Mouse (Mus musculus): ENCODE data around the gene Ciart. TPM values are rescaled to one million over a fixed set of nuclear protein-coding genes. Genes with fewer than 3 reads are reported as not detected.
A peak's percentile ranks its signal among the peaks of the same experiment; 100 is the strongest.
"Not testable (repeated sequence)": the region's sequence is repeated elsewhere in the genome, so short reads cannot be mapped to it uniquely, and the experiment has no call there.

Gene Ciart
- polyA plus RNA-seq, 1 experiment from 2014 or later, result 3.9 TPM

DNA sequence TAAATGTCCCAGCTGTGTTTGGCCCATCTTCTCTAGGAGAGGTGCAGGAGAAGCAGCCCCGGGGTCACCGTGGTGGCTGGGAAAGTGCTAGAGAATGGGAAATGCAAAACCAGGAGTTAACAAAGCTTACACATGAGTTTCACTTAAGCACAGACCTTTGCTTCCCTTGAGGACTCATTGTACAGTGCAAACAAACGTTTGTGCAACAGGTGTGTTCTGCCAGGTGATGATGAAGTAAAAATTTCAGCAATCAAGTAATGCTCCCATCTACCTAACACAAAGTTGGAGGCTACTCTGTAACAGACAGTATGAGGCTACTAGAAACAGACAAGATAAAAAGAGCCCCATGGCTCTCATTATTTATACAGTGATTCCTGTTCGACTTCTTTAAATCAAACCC lies 3.0 kb downstream of the Ciart start:
- no peak overlapping the region for H3K27ac ChIP-seq (replicated peaks)
- ATAC-seq (ENCODE audit: low read depth), result no peak
- H3K4me3 ChIP-seq, result no peak overlapping the region
- no peak overlapping the region for H3K4me2 ChIP-seq
- H3K27me3 ChIP-seq, result no peaks in the 10 kb centered on the region
- peaks cover 19% of the 10 kb centered on the region for H3K4me1 ChIP-seq (replicated peaks)
- no peaks in the 10 kb centered on the region for H3K9me3 ChIP-seq
- no peaks in the 10 kb centered on the region for H3K36me3 ChIP-seq
- no peak overlapping the region for H3K9ac ChIP-seq
- 91% methylated on average over 4 of the region's 4 CpGs for WGBS

DNA sequence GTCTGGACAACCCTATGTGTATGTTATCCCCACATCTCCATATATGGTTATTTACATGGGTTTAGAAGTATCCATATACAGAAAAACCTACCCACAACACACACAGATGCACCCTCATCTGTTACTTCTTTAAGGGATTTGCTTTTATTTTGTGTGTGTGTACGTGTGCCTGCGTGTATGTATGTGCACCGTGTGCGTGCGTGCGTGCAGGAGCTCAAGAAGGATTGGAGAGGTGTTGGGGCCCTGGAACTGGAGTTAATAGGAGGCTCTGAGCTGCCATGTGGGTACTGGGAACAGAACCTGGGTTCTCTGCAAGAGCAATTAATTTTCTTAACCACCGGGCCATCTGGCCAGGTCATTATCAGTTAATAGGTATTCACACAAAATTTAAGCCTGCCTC lies 10.0 kb downstream of the Ciart start:
- no peak for ATAC-seq (ENCODE audit: low read depth)
- Histone ChIP-seq H3K36me3 (peaks cover 23% of the 10 kb centered on the region), H3K4me3 (peak overlapping the region; percentile 79), H3K9me3 (no peaks in the 10 kb centered on the region), H3K27ac (replicated peaks) (no peak overlapping the region), H3K4me1 (replicated peaks) (peaks cover 25% of the 10 kb centered on the region), H3K9ac (peak overlapping the region; percentile 84), H3K4me2 (peak overlapping the region; percentile 88), H3K27me3 (no peaks in the 10 kb centered on the region)
- WGBS, result 78% methylated on average over 7 of the region's 7 CpGs

DNA sequence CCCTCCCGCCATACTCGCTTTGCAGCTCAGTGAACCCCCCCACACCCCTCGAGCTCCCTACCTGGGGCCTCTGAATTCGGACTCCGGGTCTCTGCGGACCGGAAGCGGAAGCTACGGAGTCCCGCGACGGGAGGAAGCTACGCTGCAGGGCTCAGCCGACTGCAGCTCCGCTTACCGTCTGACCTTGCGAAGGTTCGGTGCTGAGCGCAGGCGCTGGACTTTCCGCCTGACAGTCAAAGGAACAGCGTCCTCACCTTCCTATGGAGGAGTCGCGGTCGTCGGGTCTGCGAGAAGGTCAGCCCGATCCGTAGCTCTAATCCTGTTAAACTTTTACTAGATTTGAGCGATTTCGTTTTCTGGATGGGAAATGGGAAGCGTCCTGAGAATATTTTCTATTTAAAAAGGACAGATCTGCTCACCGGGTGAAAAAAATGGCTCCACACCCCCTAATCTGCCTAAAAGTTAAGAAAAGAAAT lies 10.6 kb downstream of the Ciart start, which contains the start of gene Mrps21:
Gene Mrps21, minus strand, starts transcription at position 128 of the 476 bp plus-strand sequence.
- Histone ChIP-seq H3K27ac (replicated peaks) (peak within 1 kb of the TSS; percentile 87), H3K9ac (peak within 1 kb of the TSS; percentile 84), H3K4me2 (peak within 1 kb of the TSS; percentile 88), H3K36me3 (peaks cover 30% of the 10 kb centered on the region), H3K4me3 (peak within 1 kb of the TSS; percentile 79), H3K9me3 (no peaks in the 10 kb centered on the region), H3K4me1 (replicated peaks) (peaks cover 25% of the 10 kb centered on the region), H3K27me3 (no peaks in the 10 kb centered on the region)
- peak; percentile 95 for ATAC-seq (ENCODE audit: low read depth)
- WGBS, result under 1% methylated on average over 33 of the region's 33 CpGs

DNA sequence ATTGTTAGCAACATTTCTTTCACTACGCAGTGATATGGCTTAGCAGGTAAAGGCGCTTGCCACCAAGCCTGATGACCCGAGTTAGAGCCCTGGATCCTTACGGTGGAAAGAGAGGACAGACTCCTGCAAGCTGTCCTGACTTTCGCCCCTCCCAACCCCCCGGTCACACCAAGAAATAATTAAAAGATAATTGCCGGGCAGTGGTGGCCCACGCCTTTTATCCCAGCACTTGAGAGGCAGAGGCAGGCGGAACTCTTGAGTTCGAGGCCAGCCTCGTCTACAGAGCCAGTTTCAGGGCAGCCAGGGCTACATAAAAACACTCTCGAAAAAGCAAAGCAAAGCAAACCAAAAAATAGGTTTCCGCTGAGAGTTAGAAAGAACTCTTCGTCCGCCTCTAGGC lies 11.1 kb downstream of the Ciart start:
- Histone ChIP-seq H3K9ac (peak overlapping the region; percentile 84), H3K27me3 (no peaks in the 10 kb centered on the region), H3K4me3 (peak overlapping the region; percentile 79), H3K36me3 (peaks cover 34% of the 10 kb centered on the region), H3K9me3 (no peaks in the 10 kb centered on the region), H3K27ac (replicated peaks) (peak overlapping the region; percentile 87), H3K4me2 (peak overlapping the region; percentile 88), H3K4me1 (replicated peaks) (peaks cover 25% of the 10 kb centered on the region)
- ATAC-seq (ENCODE audit: low read depth), result peak; percentile 42; the same call in 1 of the 2 replicates
- 9% methylated on average over 15 of the region's 15 CpGs for WGBS

DNA sequence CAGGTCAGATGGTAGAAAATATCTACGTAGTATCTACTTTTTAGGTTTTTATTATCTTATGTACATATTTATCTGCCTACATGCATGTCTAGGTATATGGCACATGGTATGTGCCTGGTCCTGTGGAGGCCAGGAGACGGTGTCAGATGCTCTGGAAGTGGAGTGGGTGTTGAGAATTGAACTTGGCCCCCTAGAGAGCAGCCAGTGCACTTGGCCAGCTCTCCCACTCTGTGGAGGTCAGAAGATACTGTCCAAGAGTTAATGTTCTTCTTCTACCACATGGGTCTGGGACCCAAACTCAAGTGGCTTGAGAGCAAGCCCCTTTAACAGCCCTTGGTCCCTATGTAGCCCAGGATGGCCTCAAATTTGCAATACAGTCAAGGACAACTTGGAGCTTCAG lies 14.6 kb downstream of the Ciart start:
- no peak for ATAC-seq (ENCODE audit: low read depth)
- H3K4me1 ChIP-seq (replicated peaks), result peaks cover 19% of the 10 kb centered on the region
- 93% methylated on average over 2 of the region's 2 CpGs for WGBS
- no peak overlapping the region for H3K27ac ChIP-seq (replicated peaks)
- H3K36me3 ChIP-seq, result peaks cover 63% of the 10 kb centered on the region
- no peak overlapping the region for H3K4me2 ChIP-seq
- H3K9ac ChIP-seq, result no peak overlapping the region
- no peaks in the 10 kb centered on the region for H3K9me3 ChIP-seq
- no peaks in the 10 kb centered on the region for H3K27me3 ChIP-seq
- H3K4me3 ChIP-seq, result no peak overlapping the region

DNA sequence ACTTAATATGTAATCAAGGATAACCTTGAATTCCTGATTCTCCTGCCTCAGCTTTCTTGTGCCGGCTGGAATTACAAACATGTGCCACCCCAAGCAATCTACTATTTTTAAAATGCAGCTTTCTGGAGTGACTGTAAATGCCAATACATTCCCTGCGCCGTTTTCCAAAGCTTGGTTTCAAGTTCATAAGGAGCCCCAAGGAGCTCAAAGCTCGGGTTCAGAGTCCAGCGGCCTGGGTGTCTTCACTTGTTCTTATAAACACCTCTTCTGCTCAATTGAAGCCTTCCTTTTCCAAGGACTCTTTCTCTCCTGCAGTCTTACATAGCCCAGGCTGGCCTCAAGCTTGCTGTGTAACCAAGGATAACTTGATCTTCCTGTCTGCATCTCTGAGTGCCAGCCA lies 16.0 kb downstream of the Ciart start:
- Histone ChIP-seq H3K4me2 (no peak overlapping the region), H3K4me3 (no peak overlapping the region), H3K9ac (no peak overlapping the region), H3K27me3 (no peaks in the 10 kb centered on the region), H3K36me3 (peaks cover 69% of the 10 kb centered on the region), H3K9me3 (no peaks in the 10 kb centered on the region), H3K27ac (replicated peaks) (no peak overlapping the region), H3K4me1 (replicated peaks) (peaks cover 12% of the 10 kb centered on the region)
- 91% methylated on average over 5 of the region's 5 CpGs for WGBS
- no peak for ATAC-seq (ENCODE audit: low read depth)

DNA sequence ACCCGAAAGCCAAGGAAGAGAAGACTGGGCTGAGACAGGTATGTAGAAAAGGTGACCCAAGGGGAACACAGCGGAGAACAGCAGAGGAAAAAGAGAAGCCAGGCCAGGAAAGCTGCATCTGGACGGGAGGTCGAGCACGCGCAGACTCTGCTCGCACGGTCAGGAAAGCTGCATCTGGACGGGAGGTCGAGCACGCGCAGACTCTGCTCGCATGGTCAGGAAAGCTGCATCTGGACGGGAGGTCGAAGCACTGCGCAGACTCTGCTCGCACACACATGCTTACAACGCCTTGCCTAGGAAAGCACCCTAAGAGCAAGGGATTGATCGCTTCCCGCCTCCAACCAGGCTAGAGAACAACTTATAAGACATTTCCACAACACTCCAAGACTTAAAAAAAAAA lies 16.5 kb downstream of the Ciart start:
- H3K4me2 ChIP-seq, result no peak overlapping the region
- no peaks in the 10 kb centered on the region for H3K27me3 ChIP-seq
- H3K9ac ChIP-seq, result no peak overlapping the region
- H3K36me3 ChIP-seq, result peaks cover 69% of the 10 kb centered on the region
- no peak for ATAC-seq (ENCODE audit: low read depth)
- no peak overlapping the region for H3K27ac ChIP-seq (replicated peaks)
- H3K4me1 ChIP-seq (replicated peaks), result peaks cover 7% of the 10 kb centered on the region
- H3K4me3 ChIP-seq, result no peak overlapping the region
- WGBS, result 91% methylated on average over 20 of the region's 20 CpGs
- no peaks in the 10 kb centered on the region for H3K9me3 ChIP-seq

DNA sequence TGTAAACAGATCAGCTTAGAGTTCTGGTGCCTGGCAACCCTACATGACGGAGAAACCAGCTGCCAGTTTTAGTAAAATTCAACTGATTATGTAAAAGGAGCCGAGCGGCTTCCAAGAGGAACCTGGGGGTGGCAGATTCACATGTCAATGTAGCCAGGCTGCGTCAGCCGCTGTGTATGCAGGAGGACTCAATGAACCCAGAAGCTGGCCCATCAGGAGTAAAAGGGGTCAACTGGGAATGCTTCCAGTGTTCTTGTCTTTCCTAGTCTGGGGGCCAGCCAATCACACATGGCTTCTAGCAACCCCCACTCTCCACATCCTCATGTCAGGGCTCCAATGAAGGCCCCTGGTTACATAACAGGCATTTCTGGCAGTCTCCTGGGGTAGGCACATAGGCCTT lies 17.0 kb downstream of the Ciart start:
- Histone ChIP-seq H3K9me3 (no peaks in the 10 kb centered on the region), H3K36me3 (peaks cover 69% of the 10 kb centered on the region), H3K27me3 (no peaks in the 10 kb centered on the region), H3K9ac (no peak overlapping the region), H3K4me2 (no peak overlapping the region), H3K4me3 (no peak overlapping the region), H3K27ac (replicated peaks) (no peak overlapping the region), H3K4me1 (replicated peaks) (peaks cover 2% of the 10 kb centered on the region)
- WGBS, result 95% methylated on average over 5 of the region's 5 CpGs
- no peak for ATAC-seq (ENCODE audit: low read depth)

DNA sequence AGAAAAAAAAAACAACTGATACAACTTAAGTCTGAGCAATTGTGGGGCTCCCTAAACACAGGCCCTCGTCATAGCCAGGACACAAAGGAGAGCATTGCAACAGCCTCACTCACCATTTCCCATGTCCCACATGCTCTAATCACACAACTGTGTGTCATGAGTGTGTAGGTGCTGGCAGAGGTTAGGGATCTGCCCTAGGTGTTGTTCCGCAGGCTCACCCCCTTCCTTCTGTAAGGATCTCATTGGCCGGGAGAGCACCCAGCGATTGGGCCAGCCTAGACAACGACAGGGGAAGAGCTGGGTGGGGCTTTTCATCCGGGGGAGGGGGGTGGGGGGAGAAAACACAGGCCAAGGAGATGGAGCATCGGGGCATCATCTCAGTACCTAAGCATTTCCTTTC lies 18.5 kb downstream of the Ciart start:
- Histone ChIP-seq H3K4me2 (no peak overlapping the region), H3K4me3 (no peak overlapping the region), H3K27me3 (no peaks in the 10 kb centered on the region), H3K9ac (no peak overlapping the region), H3K27ac (replicated peaks) (no peak overlapping the region), H3K9me3 (no peaks in the 10 kb centered on the region), H3K4me1 (replicated peaks) (no peaks in the 10 kb centered on the region), H3K36me3 (peaks cover 58% of the 10 kb centered on the region)
- WGBS, result 80% methylated on average over 7 of the region's 7 CpGs
- ATAC-seq (ENCODE audit: low read depth), result no peak

DNA sequence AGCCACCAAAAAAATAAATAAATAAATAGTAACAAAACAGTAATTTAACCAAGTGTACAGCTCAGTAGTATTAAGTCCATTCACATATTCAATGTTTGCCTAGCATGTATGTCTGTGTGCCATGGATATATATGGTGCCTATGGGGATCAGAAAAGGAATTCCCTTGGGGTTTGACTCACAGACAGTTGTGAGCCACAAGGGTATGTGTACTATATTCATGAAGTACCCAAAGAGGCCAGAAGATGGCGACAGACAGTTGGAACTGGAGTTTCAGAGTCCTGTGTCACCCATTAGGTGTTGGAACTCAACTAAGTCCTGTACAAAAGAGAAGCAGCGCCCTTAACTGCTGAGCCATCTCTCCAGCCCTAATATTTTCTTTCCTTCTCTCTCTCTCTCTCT lies 20.3 kb downstream of the Ciart start:
- peaks cover 43% of the 10 kb centered on the region for H3K36me3 ChIP-seq
- no peak overlapping the region for H3K4me2 ChIP-seq
- no peaks in the 10 kb centered on the region for H3K4me1 ChIP-seq (replicated peaks)
- H3K27me3 ChIP-seq, result no peaks in the 10 kb centered on the region
- WGBS, result 28% methylated on average over 2 of the region's 2 CpGs
- no peaks in the 10 kb centered on the region for H3K9me3 ChIP-seq
- ATAC-seq (ENCODE audit: low read depth), result peak; percentile 73; the same call in 1 of the 2 replicates
- no peak overlapping the region for H3K27ac ChIP-seq (replicated peaks)
- no peak overlapping the region for H3K4me3 ChIP-seq
- H3K9ac ChIP-seq, result no peak overlapping the region

DNA sequence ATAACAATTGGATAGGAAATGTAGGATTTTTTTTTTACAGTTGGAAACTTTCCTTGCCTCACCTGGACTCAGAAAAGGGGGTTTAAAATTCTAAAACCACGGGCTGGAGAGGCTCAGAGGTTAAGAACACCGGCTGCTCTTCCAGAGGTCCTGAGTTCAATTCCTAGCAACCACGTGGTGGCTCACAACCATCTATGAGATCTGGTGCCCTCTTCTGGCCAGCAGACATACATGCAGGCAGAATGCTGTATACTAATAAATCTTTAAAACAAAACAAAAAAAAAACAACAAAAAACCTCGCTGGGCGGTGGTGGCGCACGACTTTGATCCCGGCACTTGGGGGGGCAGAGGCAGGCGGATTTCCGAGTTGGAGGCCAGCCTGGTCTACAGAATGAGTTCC lies 20.8 kb downstream of the Ciart start:
- Histone ChIP-seq H3K27ac (replicated peaks) (no peak overlapping the region), H3K9ac (no peak overlapping the region), H3K4me2 (no peak overlapping the region), H3K9me3 (no peaks in the 10 kb centered on the region), H3K27me3 (no peaks in the 10 kb centered on the region), H3K4me3 (no peak overlapping the region), H3K36me3 (peaks cover 37% of the 10 kb centered on the region), H3K4me1 (replicated peaks) (peaks cover 5% of the 10 kb centered on the region)
- no peak for ATAC-seq (ENCODE audit: low read depth)
- WGBS, result 77% methylated on average over 10 of the region's 10 CpGs

DNA sequence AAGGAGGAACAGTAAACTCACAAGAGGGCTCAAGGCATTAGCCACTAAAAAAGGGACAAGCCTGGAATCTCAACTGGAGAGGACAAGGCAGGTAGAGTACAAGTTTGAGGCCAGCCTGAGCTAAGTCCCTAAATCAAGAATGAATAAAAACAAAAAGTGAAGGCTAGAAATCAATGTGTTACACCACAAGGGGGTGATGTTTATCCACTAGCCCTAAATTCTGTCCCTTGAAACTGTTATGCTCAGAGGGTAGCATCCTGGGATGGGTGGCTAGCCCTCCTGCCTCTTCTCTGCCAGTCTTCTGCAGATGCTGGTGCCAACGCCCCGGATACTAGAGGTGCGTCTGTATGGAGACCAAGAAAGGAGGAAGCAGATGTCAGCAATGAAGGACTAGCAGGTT lies 21.7 kb downstream of the Ciart start:
- Histone ChIP-seq H3K27ac (replicated peaks) (no peak overlapping the region), H3K4me3 (no peak overlapping the region), H3K9me3 (no peaks in the 10 kb centered on the region), H3K27me3 (no peaks in the 10 kb centered on the region), H3K4me2 (no peak overlapping the region), H3K36me3 (peaks cover 28% of the 10 kb centered on the region), H3K4me1 (replicated peaks) (peaks cover 8% of the 10 kb centered on the region), H3K9ac (no peak overlapping the region)
- ATAC-seq (ENCODE audit: low read depth), result no peak
- WGBS, result 92% methylated on average over 3 of the region's 3 CpGs

DNA sequence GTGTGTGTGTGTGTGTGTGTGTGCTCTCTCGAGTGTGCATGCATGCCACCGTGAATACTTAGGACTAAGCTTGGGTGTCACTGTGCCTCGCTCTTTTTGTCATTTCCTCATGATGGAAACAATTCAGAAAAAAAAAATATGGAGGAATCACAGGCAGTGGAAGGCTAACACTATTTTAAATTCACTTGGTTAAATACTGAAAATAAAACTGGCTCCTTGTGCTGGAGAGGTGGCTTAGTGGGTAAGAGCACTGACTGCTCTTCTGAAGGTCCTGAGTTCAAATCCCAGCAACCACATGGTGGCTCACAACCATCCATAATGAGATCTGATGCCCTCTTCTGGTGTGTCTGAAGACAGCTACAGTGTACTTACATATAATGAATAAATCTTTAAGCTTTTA lies 23.8 kb downstream of the Ciart start:
- peaks cover 14% of the 10 kb centered on the region for H3K36me3 ChIP-seq
- not testable (repeated sequence) for H3K9ac ChIP-seq; H3K4me3 ChIP-seq; H3K27ac ChIP-seq (replicated peaks); H3K27me3 ChIP-seq; ATAC-seq (ENCODE audit: low read depth); H3K4me2 ChIP-seq; H3K9me3 ChIP-seq
- H3K4me1 ChIP-seq (replicated peaks), result peaks cover 16% of the 10 kb centered on the region
- 90% methylated on average over 3 of the region's 3 CpGs for WGBS

Data from neural tube, embryonic 13.5 days (tissue).